Mouse (Mus musculus) heart, adult 11 months (tissue): Measurements from ENCODE around the gene Pcif1.
"Not testable (repeated sequence)": the region's sequence is repeated elsewhere in the genome, so short reads cannot be mapped to it uniquely, and the experiment has no call there.

Experiments used
- DNase-seq: peaks from one replicate; pipeline ENCODE4 v3.0.0; 2022

Pcif1 gene

GRCm38 (mm10) chr2:164879228-164879567, at the start of gene Pcif1:
Gene Pcif1, plus strand, starts transcription at chr2:164879304.
- DNase-seq: peak; percentile 99

GRCm38 (mm10) chr2:164831029-164831428, 48.1 kb upstream of the Pcif1 start:
- no peak for DNase-seq

- DNase-seq: peak; percentile 84
Measured at GRCm38 (mm10) chr2:164832032-164832747, 46.9 kb upstream of the Pcif1 start.

- DNase-seq: peak; percentile 98
Measured at GRCm38 (mm10) chr2:164832748-164833301, 46.3 kb upstream of the Pcif1 start, which contains the start of gene Ctsa. Gene Ctsa, plus strand, starts transcription at chr2:164832873.

- DNase-seq: peak; percentile 99
Measured at GRCm38 (mm10) chr2:164833314-164833959, 45.7 kb upstream of the Pcif1 start, which contains the start of gene Neurl2. Gene Neurl2, minus strand, starts transcription at chr2:164833456.

GRCm38 (mm10) chr2:164834531-164834930, 44.6 kb upstream of the Pcif1 start:
- DNase-seq: peak; percentile 95

- DNase-seq: peak; percentile 91
Measured at GRCm38 (mm10) chr2:164835164-164835563, 43.9 kb upstream of the Pcif1 start.

DNA sequence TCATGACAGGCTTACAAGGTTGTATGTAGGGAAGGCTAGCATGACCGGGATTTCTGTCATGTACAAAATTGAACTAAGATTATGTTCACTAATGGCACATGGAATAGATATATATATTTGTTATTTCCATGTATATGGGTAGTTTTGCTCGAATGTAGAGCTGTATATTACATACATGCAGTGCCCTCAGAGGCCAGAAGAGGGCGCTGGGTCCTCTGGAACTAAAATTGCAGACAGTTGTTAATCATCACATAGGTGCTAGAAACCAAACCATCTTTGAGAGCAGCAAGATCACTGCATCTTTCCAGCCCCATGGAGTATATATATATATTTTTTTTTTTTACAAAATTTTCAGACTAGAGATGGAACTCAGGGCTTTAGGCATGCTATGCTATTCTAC, 33.3 kb upstream of the Pcif1 start:
- no peak for DNase-seq

DNA sequence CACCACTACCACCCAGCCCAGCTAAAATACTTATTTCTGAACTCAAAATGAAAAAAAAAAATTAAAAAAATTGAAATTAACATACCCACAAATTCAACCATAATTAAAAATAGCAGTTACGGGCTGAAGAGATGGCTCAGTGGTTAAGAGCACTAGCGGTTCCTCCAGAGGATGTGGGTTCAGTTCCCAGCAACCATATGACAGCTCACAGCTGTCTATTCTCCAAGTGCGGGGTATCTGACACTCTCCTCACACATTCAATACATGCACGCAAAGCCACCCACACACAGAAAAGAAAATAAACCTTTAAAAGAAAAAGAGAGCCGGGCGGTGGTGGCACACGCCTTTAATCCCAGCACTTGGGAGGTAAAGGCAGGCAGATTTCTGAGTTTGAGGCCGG, 29.0 kb upstream of the Pcif1 start:
- no peak for DNase-seq

- not testable (repeated sequence) for DNase-seq
Measured at GRCm38 (mm10) chr2:164855572-164855971, 23.5 kb upstream of the Pcif1 start.

DNA sequence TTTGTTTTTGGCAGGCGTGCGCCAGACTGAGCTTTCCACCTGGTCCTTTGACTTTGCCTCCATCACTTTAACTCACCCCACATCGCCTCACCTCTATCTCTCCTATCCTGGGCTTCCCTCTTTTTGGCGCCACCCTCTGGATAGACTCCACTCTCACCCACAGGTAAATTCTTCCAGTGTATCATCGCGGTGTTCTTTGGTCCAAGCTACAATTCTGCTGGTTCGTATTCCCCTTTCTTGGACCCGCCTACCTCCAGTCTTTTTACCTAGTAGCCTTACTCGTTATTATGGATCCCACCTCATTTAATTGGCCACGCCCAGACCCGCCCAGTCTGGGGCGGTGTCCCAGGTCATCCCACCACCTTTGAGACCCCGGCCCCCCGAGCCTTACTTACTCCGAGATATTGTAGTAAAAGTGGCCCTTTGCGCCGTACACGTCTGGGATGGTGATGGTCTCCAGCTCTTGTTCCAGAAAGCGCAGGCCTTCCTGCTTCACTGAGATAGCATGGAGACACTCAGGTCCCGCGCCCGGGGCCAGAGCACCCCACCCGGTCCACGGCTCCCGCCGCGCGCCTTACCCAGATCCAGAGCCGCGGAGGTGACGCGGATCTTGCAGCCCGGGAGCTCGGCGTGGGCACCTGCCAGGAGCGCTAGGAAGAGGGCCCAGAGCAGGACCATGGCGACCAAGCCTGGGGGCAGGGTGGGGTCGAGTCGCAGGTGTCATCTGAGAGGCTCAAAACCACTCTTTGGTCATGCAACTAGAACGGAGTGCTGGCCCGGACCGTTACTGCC, 22.6 kb upstream of the Pcif1 start:
- DNase-seq: peak; percentile 97

- DNase-seq: peak; percentile 99
Measured at GRCm38 (mm10) chr2:164857101-164857821, 21.8 kb upstream of the Pcif1 start, which contains the start of gene Pltp. Gene Pltp, minus strand, starts transcription at chr2:164857711.

DNA sequence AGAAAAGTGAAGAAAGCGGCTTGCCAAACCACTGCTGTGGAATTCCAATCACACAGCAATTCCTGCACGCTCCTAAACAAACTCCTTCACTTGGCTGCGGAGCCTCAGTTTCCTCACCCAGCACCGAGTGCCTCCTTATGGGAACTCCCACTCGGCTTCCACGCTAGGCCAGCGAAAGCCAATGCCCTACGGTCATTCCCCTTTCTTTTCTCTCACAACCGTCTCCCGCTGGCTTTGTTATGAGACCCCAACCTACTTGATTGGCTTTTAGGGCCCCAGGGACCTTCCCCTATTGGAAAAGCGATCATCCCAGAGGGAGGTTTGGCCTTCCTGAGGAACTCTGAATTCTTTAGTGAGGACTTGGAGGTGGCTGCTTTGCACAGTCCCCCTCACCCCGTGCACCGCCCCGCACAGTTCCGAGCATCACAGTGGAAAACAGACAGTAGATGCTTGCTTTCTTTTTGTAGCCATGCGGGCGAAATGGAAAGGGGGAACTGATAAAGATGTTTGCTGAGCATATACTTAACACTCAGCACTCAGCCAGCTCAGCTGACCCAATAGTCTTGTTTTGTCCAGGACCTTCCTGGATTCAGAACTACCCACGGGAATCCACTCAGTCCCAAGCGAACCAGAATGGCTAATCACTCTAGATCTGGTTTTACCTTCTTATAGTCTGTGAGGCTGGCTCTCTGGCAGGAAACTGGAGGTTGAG, 21.1 kb upstream of the Pcif1 start:
- peak; percentile 92 for DNase-seq

DNA sequence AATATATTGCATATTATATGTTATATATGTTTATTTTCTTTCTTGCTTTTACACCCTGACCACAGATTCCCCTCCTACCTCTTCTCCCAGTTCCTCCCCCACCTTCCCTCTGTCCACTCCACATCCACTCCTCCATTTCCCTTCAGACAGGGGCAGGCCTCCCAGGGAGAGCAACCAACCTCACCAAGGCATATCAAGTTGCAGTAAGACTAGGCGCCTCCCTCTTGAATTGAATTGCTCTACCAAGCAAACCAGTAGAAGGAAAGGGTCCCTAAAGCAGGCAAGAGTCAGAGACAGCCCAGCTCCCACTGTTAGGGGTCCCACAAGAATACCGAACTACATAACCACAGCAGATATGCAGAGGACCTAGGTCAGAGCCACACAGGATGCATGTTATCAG, 19.9 kb upstream of the Pcif1 start:
- DNase-seq: peak; percentile 85

DNA sequence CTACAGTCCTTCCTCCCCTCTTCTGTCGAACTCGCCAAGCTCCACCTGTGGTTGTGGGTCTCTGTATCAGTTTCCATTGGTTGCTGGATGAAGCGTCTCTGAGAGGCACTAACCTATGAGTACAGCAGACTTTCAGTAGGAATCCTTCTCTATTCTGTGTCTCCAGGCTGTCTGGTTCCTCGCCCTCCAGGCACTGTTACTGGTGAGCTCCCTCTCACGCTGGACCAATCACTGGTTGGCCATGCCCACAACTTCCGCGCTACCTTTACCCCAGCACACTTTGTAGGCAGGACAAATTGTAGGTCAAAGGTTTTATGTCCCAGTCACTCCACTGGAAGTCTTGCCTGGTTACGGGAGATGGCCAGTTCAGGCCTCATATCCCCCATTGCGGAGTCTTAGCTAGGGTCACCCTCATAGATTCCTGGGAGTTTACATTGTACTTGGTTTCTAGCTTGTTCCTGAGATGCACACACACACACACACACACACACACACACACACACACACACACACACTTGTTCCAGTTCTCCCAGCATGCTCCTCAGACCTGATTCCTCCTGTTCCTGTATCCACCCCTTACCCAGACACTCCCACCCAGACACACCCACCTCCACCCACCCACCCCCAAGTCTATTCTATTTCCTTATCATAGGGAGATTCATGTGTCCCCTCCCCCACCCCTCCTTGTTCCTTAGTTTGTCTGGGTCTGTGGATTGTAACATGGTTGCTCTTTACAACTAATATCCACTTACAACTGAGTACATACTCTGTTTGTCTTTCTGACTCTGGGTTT, 19.3 kb upstream of the Pcif1 start:
- no peak for DNase-seq

DNA sequence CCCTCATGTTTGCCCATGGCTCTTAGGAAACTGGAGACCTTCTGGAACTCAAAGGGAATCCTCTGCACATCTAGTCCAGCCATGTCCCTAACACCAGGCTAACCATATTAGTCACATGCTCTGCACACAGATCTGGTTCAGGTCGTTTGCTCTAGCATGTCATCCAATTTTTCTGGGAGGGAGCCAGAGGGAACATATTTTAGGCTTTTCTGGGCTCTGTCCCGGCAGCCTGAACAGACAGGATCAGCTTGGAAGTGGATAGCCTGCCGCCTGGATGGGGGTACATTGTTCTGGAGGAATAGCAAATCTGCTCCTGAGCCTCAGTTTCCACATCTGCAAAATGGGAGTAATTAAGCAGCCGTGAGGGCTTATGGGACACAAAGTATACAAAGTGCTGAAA, 18.0 kb upstream of the Pcif1 start:
- peak; percentile 89 for DNase-seq

DNA sequence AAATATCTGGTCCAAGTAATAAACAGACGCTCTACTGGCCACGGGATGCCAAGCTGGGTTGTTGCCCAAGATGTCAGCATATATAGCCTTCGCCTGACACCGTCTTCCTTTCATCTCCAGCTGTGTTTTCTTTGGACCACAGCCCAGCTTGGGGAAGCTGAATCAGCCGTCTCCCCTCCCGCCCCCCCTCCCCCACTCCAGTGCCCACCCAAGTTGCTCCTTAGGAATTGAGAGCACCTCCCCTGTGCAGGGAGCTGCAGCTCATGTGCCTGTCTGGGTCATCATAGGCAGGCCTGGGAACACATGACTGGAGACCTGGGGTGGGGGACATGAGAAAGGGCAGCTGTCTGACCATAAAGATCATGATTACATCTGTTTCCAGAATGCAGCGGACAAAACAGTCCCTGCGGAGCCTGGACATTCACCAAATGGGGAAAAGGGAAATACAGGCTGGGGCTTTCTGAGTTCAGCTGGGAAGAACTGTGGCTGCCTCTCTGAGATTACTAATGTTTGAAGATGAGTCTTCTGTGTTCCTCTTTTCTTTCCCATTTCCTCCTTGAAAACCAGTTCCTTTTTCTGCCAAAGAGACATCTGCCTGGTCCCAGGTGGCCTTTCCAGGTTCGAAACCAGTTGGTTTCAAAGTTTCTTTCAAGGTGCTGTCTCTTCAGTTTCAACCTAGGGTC, 16.8 kb upstream of the Pcif1 start:
- DNase-seq: peak; percentile 98

DNA sequence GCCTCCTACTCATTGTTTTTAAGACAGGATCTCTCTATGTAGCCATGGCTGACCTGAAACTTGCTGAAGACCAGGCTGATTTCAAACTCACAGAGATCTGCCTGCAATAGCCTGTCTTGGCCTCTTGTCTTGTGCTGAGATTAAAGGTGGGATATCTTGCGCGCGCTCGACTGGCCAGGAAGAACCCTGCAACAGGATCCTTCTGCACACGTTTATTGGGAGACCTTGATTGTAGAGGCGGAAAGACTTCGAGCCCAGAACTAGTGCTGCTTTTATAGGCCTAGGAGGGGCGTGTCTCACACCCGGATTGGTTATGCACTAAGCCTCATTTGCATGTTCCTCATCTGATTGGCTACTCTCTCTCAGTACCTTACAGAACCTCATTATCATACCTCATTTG, 15.7 kb upstream of the Pcif1 start:
- peak; percentile 88 for DNase-seq

- peak; percentile 84 for DNase-seq
Measured at GRCm38 (mm10) chr2:164864593-164864992, 14.5 kb upstream of the Pcif1 start.
